Mouse (Mus musculus): Measurements from ENCODE around the gene Sgip1. TPM values are rescaled to one million over a fixed set of nuclear protein-coding genes. Genes with fewer than 3 reads are reported as not detected.

The Sgip1 gene
- polyA plus RNA-seq, 1 experiment from 2014 or later = 0.60 TPM

DNA sequence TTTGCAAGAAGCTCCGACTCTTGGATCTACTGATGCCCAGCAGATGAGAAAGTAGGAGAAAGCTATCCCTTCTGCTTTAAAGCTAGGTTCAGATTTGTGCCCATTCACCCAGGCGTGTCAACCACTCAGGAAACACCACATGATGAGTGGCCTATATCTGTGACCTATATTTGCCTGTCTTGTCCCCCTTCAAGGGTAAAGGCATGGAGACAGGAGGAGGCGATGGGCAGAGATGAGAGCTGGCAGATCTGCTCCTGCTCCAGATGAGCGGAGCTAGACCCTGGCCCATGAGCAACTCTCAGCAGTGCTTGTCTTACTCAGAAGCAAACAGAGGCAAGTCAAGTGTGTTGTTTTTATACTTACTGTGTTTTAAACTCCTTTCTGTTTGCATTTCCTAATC, 269.6 kb downstream of the Sgip1 start:
- Histone ChIP-seq H3K4me1 (ENCODE audit: insufficient read depth) (no peaks in the 10 kb centered on the region), H3K4me2 (ENCODE audit: low read depth, low read length) (no peak overlapping the region), H3K27ac (ENCODE audit: low read depth) (no peak overlapping the region), H3K27me3 (ENCODE audit: insufficient read depth, low read length) (no peaks in the 10 kb centered on the region), H3K4me3 (ENCODE audit: low read depth, low read length) (no peak overlapping the region), H3K9me3 (ENCODE audit: low read length) (no peaks in the 10 kb centered on the region), H3K36me3 (replicated peaks; ENCODE audit: insufficient read depth, low read length) (no peaks in the 10 kb centered on the region), H3K9ac (replicated peaks) (no peak overlapping the region)
- WGBS (ENCODE audit: insufficient replicate concordance) = 80% methylated on average over 4 of the region's 4 CpGs
- no peak for ATAC-seq
- TF ChIP-seq EP300 (IDR thresholded peaks at IDR 0.05; ENCODE audit: low read depth) = no peak
- TF ChIP-seq CTCF (IDR thresholded peaks at IDR 0.05; ENCODE audit: low read depth) = no peak
- no peak for DNase-seq

DNA sequence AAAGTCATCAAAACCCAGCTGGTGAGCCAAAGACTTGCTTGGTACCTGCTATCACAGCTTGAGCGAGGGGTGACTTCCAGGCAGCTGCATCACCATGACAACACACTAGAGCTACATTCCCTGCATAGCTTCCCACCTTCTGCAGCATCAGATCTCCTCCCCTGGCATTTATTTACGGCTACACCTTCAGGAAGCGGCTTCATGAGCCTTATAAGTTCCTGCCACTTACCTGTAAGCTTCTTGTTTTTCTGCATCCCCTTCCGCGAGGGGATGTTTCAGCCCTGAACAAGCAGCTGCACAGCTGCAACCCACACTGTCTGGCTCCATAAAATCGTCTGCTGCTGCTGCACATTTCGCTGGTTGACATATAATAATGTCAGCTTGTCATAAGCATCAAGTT, 270.7 kb downstream of the Sgip1 start:
- 60% methylated on average over 7 of the region's 7 CpGs for WGBS (ENCODE audit: insufficient replicate concordance)
- Histone ChIP-seq H3K27me3 (ENCODE audit: insufficient read depth, low read length) (no peaks in the 10 kb centered on the region), H3K9ac (replicated peaks) (no peak overlapping the region), H3K4me2 (ENCODE audit: low read depth, low read length) (no peak overlapping the region), H3K4me1 (ENCODE audit: insufficient read depth) (no peaks in the 10 kb centered on the region), H3K36me3 (replicated peaks; ENCODE audit: insufficient read depth, low read length) (no peaks in the 10 kb centered on the region), H3K9me3 (ENCODE audit: low read length) (no peaks in the 10 kb centered on the region), H3K4me3 (ENCODE audit: low read depth, low read length) (no peak overlapping the region), H3K27ac (ENCODE audit: low read depth) (no peak overlapping the region)
- no peak for ATAC-seq
- TF ChIP-seq CTCF (IDR thresholded peaks at IDR 0.05; ENCODE audit: low read depth) = no peak
- no peak for DNase-seq

DNA sequence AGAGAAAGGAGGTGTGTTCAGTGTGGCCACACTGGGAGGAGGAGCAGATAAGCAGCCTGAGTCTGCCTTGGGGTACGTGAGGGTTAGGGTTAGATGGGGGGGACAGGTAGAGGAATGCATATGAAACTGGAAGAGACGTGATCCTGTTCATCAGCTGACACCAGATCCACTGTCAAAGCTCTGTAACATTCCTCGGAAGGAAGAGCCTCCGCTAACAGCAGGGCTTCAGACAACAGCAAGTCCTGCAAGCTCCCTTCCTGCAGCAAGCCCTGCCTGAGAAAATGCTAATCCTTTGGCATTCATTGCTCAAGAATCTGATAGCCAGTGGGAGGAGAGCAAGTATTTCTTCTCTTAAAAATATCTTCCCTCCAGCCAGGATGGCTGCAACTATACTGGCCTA, 272.4 kb downstream of the Sgip1 start:
- no peak overlapping the region for H3K4me3 ChIP-seq (ENCODE audit: low read depth, low read length)
- H3K9me3 ChIP-seq (ENCODE audit: low read length) = no peaks in the 10 kb centered on the region

More for the DNA sequence above, 272.4 kb downstream of the Sgip1 start:
- Histone ChIP-seq H3K9ac (replicated peaks) (no peak overlapping the region), H3K27me3 (ENCODE audit: insufficient read depth, low read length) (no peaks in the 10 kb centered on the region), H3K4me1 (ENCODE audit: insufficient read depth) (no peaks in the 10 kb centered on the region), H3K27ac (ENCODE audit: low read depth) (no peak overlapping the region), H3K4me2 (ENCODE audit: low read depth, low read length) (no peak overlapping the region), H3K36me3 (replicated peaks; ENCODE audit: insufficient read depth, low read length) (no peaks in the 10 kb centered on the region)
- ATAC-seq (no peak), DNase-seq (no peak)
- WGBS (ENCODE audit: insufficient replicate concordance) = 37% methylated on average over 4 of the region's 4 CpGs
- no peak for TF ChIP-seq EP300 (IDR thresholded peaks at IDR 0.05; ENCODE audit: low read depth)
- TF ChIP-seq CTCF (IDR thresholded peaks at IDR 0.05; ENCODE audit: low read depth) = no peak

Other genes starting within 250 kb of the Sgip1 start
- not detected in 2 replicates for gene Tctex1d1, start 237.3 kb downstream of the Sgip1 start, polyA plus RNA-seq (2015; fragmentation: Nextera tagmentation; extraction: Ambion mirVana)